In genomic region chr6:85431274-85431841, GRCm38 (mm10) we compare ENCODE assay signal across 9 mouse cellular contexts. TPM values are rescaled to one million over a fixed set of nuclear protein-coding genes. Genes with fewer than 3 reads are reported as not detected.
DNase-seq lines count a peak whose midpoint lies in the region; ATAC-seq and TF ChIP-seq lines count a peak whose summit lies in the region.
"Had no signal": no experiment of that assay in that cellular context is flagged by ENCODE, and none has a peak within 500 bp of the region (broad histone marks: within the 10 kb centered on the region; RNA-seq: fewer than 3 reads in every experiment).

No protein-coding gene starts in this region.

- DNase-seq in heart, adult 8-10 months (ENCODE audit: low spot score) = no peak
- no peak for DNase-seq in G1E (ENCODE audit: low spot score)
- DNase-seq in hindbrain, embryonic 10.5 days (ENCODE audit: low spot score) = no peak
- no peak for DNase-seq in midbrain, embryonic 11.5 days (ENCODE audit: low spot score, missing footprints)
- no peak for DNase-seq in spleen, postnatal 4 days (ENCODE audit: low spot score in 2 of 2)
- DNase-seq in kidney, postnatal 14 days = no peak

- H3K9ac ChIP-seq in heart, embryonic 16.5 days (ENCODE audit: low read length) = peak overlapping the region; percentile 92
- peak overlapping the region; percentile 82 for H3K9ac ChIP-seq in midbrain, embryonic 11.5 days (ENCODE audit: low read length)

- no peak overlapping the region for H3K27ac ChIP-seq in heart, embryonic 16.5 days (ENCODE audit: low read length)
- peak overlapping the region; percentile 90 for H3K27ac ChIP-seq in hindbrain, embryonic 10.5 days
- no peak overlapping the region for H3K27ac ChIP-seq in midbrain, embryonic 11.5 days (ENCODE audit: low read depth, low read length)

- H3K9me3 ChIP-seq in heart, embryonic 16.5 days (replicated peaks; ENCODE audit: control insufficient read depth, low read length) = no peaks in the 10 kb centered on the region
- no peaks in the 10 kb centered on the region for H3K9me3 ChIP-seq in G1E (replicated peaks)
- H3K9me3 ChIP-seq in hindbrain, embryonic 10.5 days = no peaks in the 10 kb centered on the region
- no peaks in the 10 kb centered on the region for H3K9me3 ChIP-seq in midbrain, embryonic 11.5 days (ENCODE audit: control insufficient read depth, low read length)

- H3K27me3 ChIP-seq in heart, embryonic 16.5 days (ENCODE audit: control insufficient read depth, insufficient read depth, low read length) = peaks cover 3% of the 10 kb centered on the region
- peaks cover 22% of the 10 kb centered on the region for H3K27me3 ChIP-seq in G1E (ENCODE audit: insufficient read depth, low read length)
- peaks cover 15% of the 10 kb centered on the region for H3K27me3 ChIP-seq in hindbrain, embryonic 10.5 days (ENCODE audit: insufficient read depth, poor library complexity, severe bottlenecking)
- H3K27me3 ChIP-seq in midbrain, embryonic 11.5 days (ENCODE audit: control insufficient read depth, insufficient read depth, low read length) = no peaks in the 10 kb centered on the region

- peak overlapping the region; percentile 97 for H3K4me3 ChIP-seq in heart, embryonic 16.5 days (ENCODE audit: low read length)
- peak overlapping the region; percentile 97 for H3K4me3 ChIP-seq in G1E (ENCODE audit: low read depth, low read length)
- H3K4me3 ChIP-seq in hindbrain, embryonic 10.5 days = peak overlapping the region; percentile 91
- peak overlapping the region; percentile 89 for H3K4me3 ChIP-seq in midbrain, embryonic 11.5 days (ENCODE audit: low read depth, low read length)

- H3K36me3 ChIP-seq in heart, embryonic 16.5 days (ENCODE audit: control insufficient read depth, insufficient read depth) = no peaks in the 10 kb centered on the region
- peaks cover 21% of the 10 kb centered on the region for H3K36me3 ChIP-seq in G1E (replicated peaks)
- no peaks in the 10 kb centered on the region for H3K36me3 ChIP-seq in hindbrain, embryonic 10.5 days
- H3K36me3 ChIP-seq in midbrain, embryonic 11.5 days (ENCODE audit: control insufficient read depth, insufficient read depth, low read length) = no peaks in the 10 kb centered on the region

- TF ChIP-seq CTCF in G1E (IDR thresholded peaks at IDR 0.05; ENCODE audit: low read depth, low read length) = no peak

- ATAC-seq in heart, embryonic 16.5 days (replicated peaks; ENCODE audit: extremely low read depth, insufficient read depth, low FRiP score) = peak; percentile 24; the same call in 1 of the 2 replicates
- ATAC-seq in G1E (ENCODE audit: extremely low read depth, insufficient number of reproducible peaks, low FRiP score, poor library complexity, severe bottlenecking) = no peak
- peak; percentile 85 for ATAC-seq in midbrain, embryonic 11.5 days (ENCODE audit: low FRiP score)
- no peak; the same call in 1 of the 2 replicates for ATAC-seq in cerebellum, adult (ENCODE audit: insufficient number of reproducible peaks, low FRiP score, low TSS enrichment)

- H3K4me2 ChIP-seq in heart, embryonic 16.5 days (ENCODE audit: low read depth, low read length) = peak overlapping the region; percentile 81
- peak overlapping the region; percentile 80 for H3K4me2 ChIP-seq in midbrain, embryonic 11.5 days

- 45% methylated on average over 8 of the region's 8 CpGs for WGBS in heart, embryonic 16.5 days
- 49% methylated on average over 8 of the region's 8 CpGs for WGBS in hindbrain, embryonic 10.5 days
- WGBS in midbrain, embryonic 11.5 days = 52% methylated on average over 8 of the region's 8 CpGs

- peaks cover 11% of the 10 kb centered on the region for H3K4me1 ChIP-seq in heart, embryonic 16.5 days (ENCODE audit: control insufficient read depth, insufficient read depth, low read length)
- H3K4me1 ChIP-seq in G1E (ENCODE audit: insufficient read depth, low read depth, low read length) = peaks cover 25% of the 10 kb centered on the region
- H3K4me1 ChIP-seq in hindbrain, embryonic 10.5 days (replicated peaks) = peaks cover 22% of the 10 kb centered on the region
- H3K4me1 ChIP-seq in midbrain, embryonic 11.5 days (ENCODE audit: control insufficient read depth, insufficient read depth, low read length) = no peaks in the 10 kb centered on the region; the same call in 1 of the 2 replicates

RNA-seq across cellular contexts. Expression of gene Smyd5, which starts 0.4 kb away (rescaled TPM):
- polyA plus RNA-seq in heart, embryonic 16.5 days (2015; fragmentation: Nextera tagmentation; extraction: Ambion mirVana) = 35.0 and 35.6 TPM in 2 replicates
- total RNA-seq in heart, adult 8-10 months (2022) = 10 to 100 TPM; 10.8 to 12.4 (median 11.6) TPM
- total RNA-seq in G1E (2014; fragmentation: Nextera tagmentation) = 33.1 and 38.3 TPM in 2 replicates
- total RNA-seq in G1E (2017) = 35.9 and 40.0 TPM in 2 replicates
- 10.6 and 36.7 TPM in 2 replicates for polyA plus RNA-seq in G1E (2012)
- 69.3 and 82.0 TPM in 2 replicates for polyA plus RNA-seq in hindbrain, embryonic 10.5 days (2016; fragmentation: Nextera tagmentation; extraction: Ambion mirVana)
- polyA plus RNA-seq in midbrain, embryonic 11.5 days (2014; fragmentation: Nextera tagmentation; extraction: Ambion mirVana) = 52.1 and 52.6 TPM in 2 replicates

RNA-seq across cellular contexts. Expression of gene Noto, which starts 7.7 kb away (rescaled TPM):
- polyA plus RNA-seq in heart, embryonic 16.5 days (2015; fragmentation: Nextera tagmentation; extraction: Ambion mirVana) = not detected in 2 replicates
- total RNA-seq in heart, adult 8-10 months (2022) = not detected
- not detected in 2 replicates for total RNA-seq in G1E (2014; fragmentation: Nextera tagmentation)
- total RNA-seq in G1E (2017) = 0.11 TPM in 1 of 2 replicates, not detected in the other
- polyA plus RNA-seq in G1E (2012) = not detected in 2 replicates
- polyA plus RNA-seq in hindbrain, embryonic 10.5 days (2016; fragmentation: Nextera tagmentation; extraction: Ambion mirVana) = not detected in 2 replicates
- polyA plus RNA-seq in midbrain, embryonic 11.5 days (2014; fragmentation: Nextera tagmentation; extraction: Ambion mirVana) = not detected in 2 replicates
- total RNA-seq: hematopoietic stem cell, adult 5-6 weeks had no signal

RNA-seq across cellular contexts. Expression of gene Cct7, which starts 20.0 kb away (rescaled TPM):
- 376 and 381 TPM in 2 replicates for polyA plus RNA-seq in heart, embryonic 16.5 days (2015; fragmentation: Nextera tagmentation; extraction: Ambion mirVana)
- total RNA-seq in heart, adult 8-10 months (2022) = 100 to 1,000 TPM; 135 to 164 (median 150) TPM
- total RNA-seq in G1E (2014; fragmentation: Nextera tagmentation) (221 and 228 TPM in 2 replicates), G1E (2017) (281 and 287 TPM in 2 replicates)
- 56.6 and 84.3 TPM in 2 replicates for polyA plus RNA-seq in G1E (2012)
- polyA plus RNA-seq in hindbrain, embryonic 10.5 days (2016; fragmentation: Nextera tagmentation; extraction: Ambion mirVana) = 641 and 745 TPM in 2 replicates
- polyA plus RNA-seq in midbrain, embryonic 11.5 days (2014; fragmentation: Nextera tagmentation; extraction: Ambion mirVana) = 666 and 672 TPM in 2 replicates

RNA-seq across cellular contexts. Expression of gene Pradc1, which starts 20.4 kb away (rescaled TPM):
- 44.2 and 50.9 TPM in 2 replicates for polyA plus RNA-seq in heart, embryonic 16.5 days (2015; fragmentation: Nextera tagmentation; extraction: Ambion mirVana)
- 10 to 100 TPM; 11.5 to 12.6 (median 12.0) TPM for total RNA-seq in heart, adult 8-10 months (2022)
- 18.0 and 27.5 TPM in 2 replicates for total RNA-seq in G1E (2014; fragmentation: Nextera tagmentation)
- total RNA-seq in G1E (2017) = 11.9 and 14.5 TPM in 2 replicates
- 31.8 and 45.1 TPM in 2 replicates for polyA plus RNA-seq in G1E (2012)
- polyA plus RNA-seq in hindbrain, embryonic 10.5 days (2016; fragmentation: Nextera tagmentation; extraction: Ambion mirVana) = 37.5 and 40.7 TPM in 2 replicates
- 24.6 and 29.4 TPM in 2 replicates for polyA plus RNA-seq in midbrain, embryonic 11.5 days (2014; fragmentation: Nextera tagmentation; extraction: Ambion mirVana)

RNA-seq across cellular contexts. Expression of gene Rab11fip5, which starts 56.9 kb away (rescaled TPM):
- 42.1 and 51.9 TPM in 2 replicates for polyA plus RNA-seq in heart, embryonic 16.5 days (2015; fragmentation: Nextera tagmentation; extraction: Ambion mirVana)
- total RNA-seq in heart, adult 8-10 months (2022) = 10 to 100 TPM; 62.7 to 80.9 (median 72.0) TPM
- total RNA-seq in G1E (2014; fragmentation: Nextera tagmentation) = not detected in 2 replicates
- total RNA-seq in G1E (2017) = 0.27 TPM in 1 of 2 replicates, not detected in the other
- polyA plus RNA-seq in G1E (2012) = not detected in 2 replicates
- polyA plus RNA-seq in hindbrain, embryonic 10.5 days (2016; fragmentation: Nextera tagmentation; extraction: Ambion mirVana) = 3.9 and 5.8 TPM in 2 replicates
- 4.2 and 4.7 TPM in 2 replicates for polyA plus RNA-seq in midbrain, embryonic 11.5 days (2014; fragmentation: Nextera tagmentation; extraction: Ambion mirVana)

Comparison
In these comparisons a context has a peak if more than half of its experiments do, and no peak if none do; other contexts are left out.
1. ATAC-seq: peak in heart, embryonic 16.5 days (single experiment) and midbrain, embryonic 11.5 days (single experiment); none in G1E (single experiment) and cerebellum, adult (single experiment).
2. Peak in every context shown above with its lines, with median percentiles within 50 percentile points of each other: H3K4me3 ChIP-seq.